Mouse (Mus musculus) megakaryocyte, embryonic 14.5 days (primary cell): ENCODE measurements around the gene Dscam.

Source experiments
- FLI1 ChIP-seq: IDR thresholded peaks from 2 replicates; pipeline ENCODE4 v1.6.1; 2012; ENCODE audit warnings: low read length, inconsistent platforms, mixed read lengths
- GATA1 ChIP-seq: IDR thresholded peaks from 3 replicates; pipeline ENCODE4 v1.6.1; 2012; ENCODE audit warnings: mixed read lengths, low read length, inconsistent platforms, borderline replicate concordance

DNA sequence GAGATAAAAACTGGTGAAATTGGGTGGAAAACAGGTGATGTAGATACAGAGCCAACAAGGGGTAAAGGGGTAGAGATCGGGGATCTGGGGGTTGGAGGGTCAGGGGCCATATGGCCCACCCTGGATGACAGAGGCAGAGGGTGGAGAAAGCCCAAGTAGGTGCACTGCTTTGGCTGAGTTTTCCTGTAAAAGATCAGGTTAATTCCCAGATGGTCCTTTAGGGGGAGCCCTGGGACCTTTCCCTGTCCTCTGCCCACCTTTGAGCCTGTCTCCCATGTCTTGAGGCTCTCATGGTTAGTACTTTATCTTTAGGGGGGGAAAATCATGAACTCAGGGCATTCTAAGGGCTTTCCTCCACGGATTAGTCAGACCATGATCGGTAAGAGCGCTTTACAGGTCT, 318.2 kb downstream of the Dscam start:
- TF ChIP-seq FLI1 (no peak), GATA1 (no peak)
